Mouse (Mus musculus): ENCODE data around the gene Map3k21. TPM values are rescaled to one million over a fixed set of nuclear protein-coding genes. Genes with fewer than 3 reads are reported as not detected.

Map3k21 gene
- polyA plus RNA-seq, 1 experiment from 2014 or later = 0.08 TPM

- DNase-seq (ENCODE audit: low spot score) = no peak
- Histone ChIP-seq H3K27me3 (ENCODE audit: control insufficient read depth, insufficient read depth, low read length) (peaks cover 17% of the 10 kb centered on the region), H3K27ac (replicated peaks; ENCODE audit: low read depth, low read length) (no peak overlapping the region), H3K4me2 (ENCODE audit: low read depth, low read length) (no peak overlapping the region), H3K4me3 (ENCODE audit: low read depth, low read length) (no peak overlapping the region), H3K9ac (replicated peaks; ENCODE audit: low read length) (no peak overlapping the region), H3K36me3 (replicated peaks; ENCODE audit: control insufficient read depth, insufficient read depth, low read depth, low read length) (no peaks in the 10 kb centered on the region), H3K9me3 (replicated peaks; ENCODE audit: control insufficient read depth, low read length) (no peaks in the 10 kb centered on the region), H3K4me1 (ENCODE audit: control insufficient read depth, insufficient read depth, low read length) (peaks cover 1% of the 10 kb centered on the region)
- WGBS = 60% methylated on average over 2 of the region's 2 CpGs
- ATAC-seq (replicated peaks; ENCODE audit: insufficient number of reproducible peaks, low FRiP score, low TSS enrichment, low read depth) = no peak
Observed at GRCm38 (mm10) chr8:125905341-125905740, 4.9 kb upstream of the Map3k21 start.

- Histone ChIP-seq H3K9me3 (replicated peaks; ENCODE audit: control insufficient read depth, low read length) (no peaks in the 10 kb centered on the region), H3K4me2 (ENCODE audit: low read depth, low read length) (no peak overlapping the region), H3K9ac (replicated peaks; ENCODE audit: low read length) (no peak overlapping the region), H3K4me3 (ENCODE audit: low read depth, low read length) (no peak overlapping the region), H3K36me3 (replicated peaks; ENCODE audit: control insufficient read depth, insufficient read depth, low read depth, low read length) (no peaks in the 10 kb centered on the region), H3K4me1 (ENCODE audit: control insufficient read depth, insufficient read depth, low read length) (peaks cover 4% of the 10 kb centered on the region), H3K27ac (replicated peaks; ENCODE audit: low read depth, low read length) (no peak overlapping the region), H3K27me3 (ENCODE audit: control insufficient read depth, insufficient read depth, low read length) (peaks cover 36% of the 10 kb centered on the region)
- DNase-seq (ENCODE audit: low spot score) (no peak), ATAC-seq (replicated peaks; ENCODE audit: insufficient number of reproducible peaks, low FRiP score, low TSS enrichment, low read depth) (no peak)
- 67% methylated on average over 2 of the region's 2 CpGs for WGBS
Observed at GRCm38 (mm10) chr8:125907311-125907710, 2.9 kb upstream of the Map3k21 start.

GRCm38 (mm10) chr8:125909661-125910364, 437 bp upstream of the Map3k21 start:
- no peak for ATAC-seq (replicated peaks; ENCODE audit: insufficient number of reproducible peaks, low FRiP score, low TSS enrichment, low read depth)
- Histone ChIP-seq H3K9ac (replicated peaks; ENCODE audit: low read length) (no peak overlapping the region), H3K4me2 (ENCODE audit: low read depth, low read length) (peak overlapping the region; percentile 99), H3K36me3 (replicated peaks; ENCODE audit: control insufficient read depth, insufficient read depth, low read depth, low read length) (no peaks in the 10 kb centered on the region), H3K27me3 (ENCODE audit: control insufficient read depth, insufficient read depth, low read length) (peaks cover 39% of the 10 kb centered on the region), H3K4me1 (ENCODE audit: control insufficient read depth, insufficient read depth, low read length) (peaks cover 4% of the 10 kb centered on the region), H3K27ac (replicated peaks; ENCODE audit: low read depth, low read length) (no peak overlapping the region), H3K4me3 (ENCODE audit: low read depth, low read length) (peak overlapping the region; percentile 50), H3K9me3 (replicated peaks; ENCODE audit: control insufficient read depth, low read length) (no peaks in the 10 kb centered on the region)
- DNase-seq (ENCODE audit: low spot score) = peak; percentile 16
- 4% methylated on average over 30 of the region's 30 CpGs for WGBS

GRCm38 (mm10) chr8:125911229-125911580, 955 bp downstream of the Map3k21 start:
- no peaks in the 10 kb centered on the region for H3K36me3 ChIP-seq (replicated peaks; ENCODE audit: control insufficient read depth, insufficient read depth, low read depth, low read length)
- 2% methylated on average over 30 of the region's 31 CpGs for WGBS
- peak overlapping the region; percentile 50 for H3K4me3 ChIP-seq (ENCODE audit: low read depth, low read length)
- peaks cover 4% of the 10 kb centered on the region for H3K4me1 ChIP-seq (ENCODE audit: control insufficient read depth, insufficient read depth, low read length)
- ATAC-seq (replicated peaks; ENCODE audit: insufficient number of reproducible peaks, low FRiP score, low TSS enrichment, low read depth) (no peak), DNase-seq (ENCODE audit: low spot score) (no peak)
- peaks cover 39% of the 10 kb centered on the region for H3K27me3 ChIP-seq (ENCODE audit: control insufficient read depth, insufficient read depth, low read length)
- H3K27ac ChIP-seq (replicated peaks; ENCODE audit: low read depth, low read length) = no peak overlapping the region
- H3K9me3 ChIP-seq (replicated peaks; ENCODE audit: control insufficient read depth, low read length) = no peaks in the 10 kb centered on the region
- H3K9ac ChIP-seq (replicated peaks; ENCODE audit: low read length) = peak overlapping the region; percentile 25
- H3K4me2 ChIP-seq (ENCODE audit: low read depth, low read length) = peak overlapping the region; percentile 99

- WGBS = 82% methylated on average over 4 of the region's 4 CpGs
- Histone ChIP-seq H3K4me3 (ENCODE audit: low read depth, low read length) (no peak overlapping the region), H3K4me2 (ENCODE audit: low read depth, low read length) (no peak overlapping the region), H3K36me3 (replicated peaks; ENCODE audit: control insufficient read depth, insufficient read depth, low read depth, low read length) (no peaks in the 10 kb centered on the region), H3K27me3 (ENCODE audit: control insufficient read depth, insufficient read depth, low read length) (peaks cover 39% of the 10 kb centered on the region), H3K27ac (replicated peaks; ENCODE audit: low read depth, low read length) (no peak overlapping the region), H3K9ac (replicated peaks; ENCODE audit: low read length) (no peak overlapping the region), H3K4me1 (ENCODE audit: control insufficient read depth, insufficient read depth, low read length) (peaks cover 4% of the 10 kb centered on the region), H3K9me3 (replicated peaks; ENCODE audit: control insufficient read depth, low read length) (no peaks in the 10 kb centered on the region)
- no peak for ATAC-seq (replicated peaks; ENCODE audit: insufficient number of reproducible peaks, low FRiP score, low TSS enrichment, low read depth)
- DNase-seq (ENCODE audit: low spot score) = no peak
Observed at GRCm38 (mm10) chr8:125913206-125913605, 3.0 kb downstream of the Map3k21 start.

GRCm38 (mm10) chr8:125914386-125914785, 4.1 kb downstream of the Map3k21 start:
- H3K27me3 ChIP-seq (ENCODE audit: control insufficient read depth, insufficient read depth, low read length) = peaks cover 31% of the 10 kb centered on the region

GRCm38 (mm10) chr8:125917013-125917412, 6.8 kb downstream of the Map3k21 start:
- Histone ChIP-seq H3K27me3 (ENCODE audit: control insufficient read depth, insufficient read depth, low read length) (peaks cover 5% of the 10 kb centered on the region; the same call in 1 of the 2 replicates), H3K9me3 (replicated peaks; ENCODE audit: control insufficient read depth, low read length) (no peaks in the 10 kb centered on the region), H3K4me2 (ENCODE audit: low read depth, low read length) (no peak overlapping the region), H3K27ac (replicated peaks; ENCODE audit: low read depth, low read length) (no peak overlapping the region), H3K9ac (replicated peaks; ENCODE audit: low read length) (no peak overlapping the region), H3K4me3 (ENCODE audit: low read depth, low read length) (no peak overlapping the region), H3K36me3 (replicated peaks; ENCODE audit: control insufficient read depth, insufficient read depth, low read depth, low read length) (no peaks in the 10 kb centered on the region), H3K4me1 (ENCODE audit: control insufficient read depth, insufficient read depth, low read length) (no peaks in the 10 kb centered on the region)
- no peak for DNase-seq (ENCODE audit: low spot score)
- 72% methylated on average over 10 of the region's 10 CpGs for WGBS
- no peak for ATAC-seq (replicated peaks; ENCODE audit: insufficient number of reproducible peaks, low FRiP score, low TSS enrichment, low read depth)

More at GRCm38 (mm10) chr8:125914386-125914785, 4.1 kb downstream of the Map3k21 start:
- H3K4me1 ChIP-seq (ENCODE audit: control insufficient read depth, insufficient read depth, low read length) = peaks cover 4% of the 10 kb centered on the region
- H3K27ac ChIP-seq (replicated peaks; ENCODE audit: low read depth, low read length) = no peak overlapping the region
- H3K36me3 ChIP-seq (replicated peaks; ENCODE audit: control insufficient read depth, insufficient read depth, low read depth, low read length) = no peaks in the 10 kb centered on the region
- H3K4me2 ChIP-seq (ENCODE audit: low read depth, low read length) = no peak overlapping the region
- H3K4me3 ChIP-seq (ENCODE audit: low read depth, low read length) = no peak overlapping the region
- no peak overlapping the region for H3K9ac ChIP-seq (replicated peaks; ENCODE audit: low read length)
- 87% methylated on average over 9 of the region's 9 CpGs for WGBS
- DNase-seq (ENCODE audit: low spot score) = no peak
- ATAC-seq (replicated peaks; ENCODE audit: insufficient number of reproducible peaks, low FRiP score, low TSS enrichment, low read depth) = no peak
- no peaks in the 10 kb centered on the region for H3K9me3 ChIP-seq (replicated peaks; ENCODE audit: control insufficient read depth, low read length)

- Histone ChIP-seq H3K9ac (replicated peaks; ENCODE audit: low read length) (no peak overlapping the region), H3K27me3 (ENCODE audit: control insufficient read depth, insufficient read depth, low read length) (no peaks in the 10 kb centered on the region), H3K36me3 (replicated peaks; ENCODE audit: control insufficient read depth, insufficient read depth, low read depth, low read length) (no peaks in the 10 kb centered on the region), H3K9me3 (replicated peaks; ENCODE audit: control insufficient read depth, low read length) (no peaks in the 10 kb centered on the region), H3K4me3 (ENCODE audit: low read depth, low read length) (no peak overlapping the region), H3K4me2 (ENCODE audit: low read depth, low read length) (no peak overlapping the region), H3K27ac (replicated peaks; ENCODE audit: low read depth, low read length) (no peak overlapping the region), H3K4me1 (ENCODE audit: control insufficient read depth, insufficient read depth, low read length) (no peaks in the 10 kb centered on the region)
- ATAC-seq (replicated peaks; ENCODE audit: insufficient number of reproducible peaks, low FRiP score, low TSS enrichment, low read depth) (no peak), DNase-seq (ENCODE audit: low spot score) (no peak)
- 80% methylated on average over 2 of the region's 2 CpGs for WGBS
Observed at GRCm38 (mm10) chr8:125918719-125919118, 8.5 kb downstream of the Map3k21 start.
